Mouse (Mus musculus): ENCODE measurements around the gene Macc1. TPM values are rescaled to one million over a fixed set of nuclear protein-coding genes. Genes with fewer than 3 reads are reported as not detected.

Macc1 gene
- polyA plus RNA-seq (2015; fragmentation: Nextera tagmentation; extraction: Ambion mirVana) = 0.12 and 0.17 TPM in 2 replicates

- no peaks in the 10 kb centered on the region for H3K27me3 ChIP-seq (replicated peaks)
These were observed at the start of gene Macc1 for GRCm38 (mm10) chr12:119313970-119314369. Gene Macc1, plus strand, starts transcription at chr12:119314270.

GRCm38 (mm10) chr12:119264506-119264905 is 49.6 kb upstream of the Macc1 start:
- no peaks in the 10 kb centered on the region for H3K36me3 ChIP-seq
- 83% methylated on average over 3 of the region's 3 CpGs for WGBS
- no peak overlapping the region for H3K27ac ChIP-seq (replicated peaks)
- no peak overlapping the region for H3K4me2 ChIP-seq
- H3K9me3 ChIP-seq = no peaks in the 10 kb centered on the region
- H3K4me3 ChIP-seq = no peak overlapping the region
- ATAC-seq (ENCODE audit: extremely low read depth, insufficient number of reproducible peaks, low FRiP score, low TSS enrichment) = no peak
- no peak overlapping the region for H3K9ac ChIP-seq
- no peaks in the 10 kb centered on the region for H3K27me3 ChIP-seq (replicated peaks)
- no peaks in the 10 kb centered on the region for H3K4me1 ChIP-seq

More at GRCm38 (mm10) chr12:119313970-119314369, at the start of gene Macc1:
- Histone ChIP-seq H3K36me3 (no peaks in the 10 kb centered on the region), H3K4me1 (no peaks in the 10 kb centered on the region), H3K27ac (replicated peaks) (no peak within 1 kb of the TSS), H3K9ac (no peak within 1 kb of the TSS), H3K4me2 (no peak within 1 kb of the TSS), H3K9me3 (no peaks in the 10 kb centered on the region), H3K4me3 (no peak within 1 kb of the TSS)
- ATAC-seq (ENCODE audit: extremely low read depth, insufficient number of reproducible peaks, low FRiP score, low TSS enrichment) = no peak

GRCm38 (mm10) chr12:119268723-119269122 is 45.3 kb upstream of the Macc1 start:
- Histone ChIP-seq H3K27ac (replicated peaks) (no peak overlapping the region), H3K4me1 (no peaks in the 10 kb centered on the region), H3K27me3 (replicated peaks) (no peaks in the 10 kb centered on the region), H3K4me2 (no peak overlapping the region), H3K9ac (no peak overlapping the region), H3K4me3 (no peak overlapping the region), H3K9me3 (no peaks in the 10 kb centered on the region), H3K36me3 (no peaks in the 10 kb centered on the region)
- no peak for ATAC-seq (ENCODE audit: extremely low read depth, insufficient number of reproducible peaks, low FRiP score, low TSS enrichment)
- 42% methylated on average over 1 of the region's 1 CpGs for WGBS

GRCm38 (mm10) chr12:119270036-119270435 is 44.0 kb upstream of the Macc1 start:
- H3K27ac ChIP-seq (replicated peaks) = no peak overlapping the region
- no peaks in the 10 kb centered on the region for H3K9me3 ChIP-seq
- no peak overlapping the region for H3K9ac ChIP-seq
- H3K4me1 ChIP-seq = no peaks in the 10 kb centered on the region
- H3K4me3 ChIP-seq = no peak overlapping the region
- no peak overlapping the region for H3K4me2 ChIP-seq
- WGBS = 69% methylated on average over 2 of the region's 2 CpGs
- H3K36me3 ChIP-seq = no peaks in the 10 kb centered on the region
- ATAC-seq (ENCODE audit: extremely low read depth, insufficient number of reproducible peaks, low FRiP score, low TSS enrichment) = no peak
- H3K27me3 ChIP-seq (replicated peaks) = no peaks in the 10 kb centered on the region

GRCm38 (mm10) chr12:119271964-119272363 is 42.1 kb upstream of the Macc1 start:
- Histone ChIP-seq H3K9me3 (no peaks in the 10 kb centered on the region), H3K27me3 (replicated peaks) (no peaks in the 10 kb centered on the region), H3K36me3 (no peaks in the 10 kb centered on the region), H3K4me3 (no peak overlapping the region), H3K4me1 (no peaks in the 10 kb centered on the region), H3K27ac (replicated peaks) (no peak overlapping the region), H3K9ac (no peak overlapping the region), H3K4me2 (no peak overlapping the region)
- WGBS = 72% methylated on average over 1 of the region's 1 CpGs
- no peak for ATAC-seq (ENCODE audit: extremely low read depth, insufficient number of reproducible peaks, low FRiP score, low TSS enrichment)

GRCm38 (mm10) chr12:119273605-119274004 is 40.5 kb upstream of the Macc1 start:
- Histone ChIP-seq H3K4me2 (no peak overlapping the region), H3K27ac (replicated peaks) (no peak overlapping the region), H3K4me3 (no peak overlapping the region), H3K9ac (no peak overlapping the region), H3K9me3 (no peaks in the 10 kb centered on the region), H3K36me3 (no peaks in the 10 kb centered on the region), H3K27me3 (replicated peaks) (no peaks in the 10 kb centered on the region), H3K4me1 (no peaks in the 10 kb centered on the region)
- ATAC-seq (ENCODE audit: extremely low read depth, insufficient number of reproducible peaks, low FRiP score, low TSS enrichment) = no peak
- 17% methylated on average over 1 of the region's 1 CpGs for WGBS

- no peak overlapping the region for H3K27ac ChIP-seq (replicated peaks)
- H3K4me2 ChIP-seq = no peak overlapping the region
- H3K9ac ChIP-seq = no peak overlapping the region
- no peaks in the 10 kb centered on the region for H3K9me3 ChIP-seq
- no peaks in the 10 kb centered on the region for H3K36me3 ChIP-seq
- ATAC-seq (ENCODE audit: extremely low read depth, insufficient number of reproducible peaks, low FRiP score, low TSS enrichment) = no peak
- no peaks in the 10 kb centered on the region for H3K27me3 ChIP-seq (replicated peaks)
- H3K4me1 ChIP-seq = no peaks in the 10 kb centered on the region
- H3K4me3 ChIP-seq = no peak overlapping the region
- 81% methylated on average over 1 of the region's 1 CpGs for WGBS
These were observed 37.8 kb upstream of the Macc1 start for GRCm38 (mm10) chr12:119276282-119276681.

- H3K27me3 ChIP-seq (replicated peaks) = no peaks in the 10 kb centered on the region
- ATAC-seq (ENCODE audit: extremely low read depth, insufficient number of reproducible peaks, low FRiP score, low TSS enrichment) = no peak
- no peak overlapping the region for H3K4me3 ChIP-seq
- H3K4me1 ChIP-seq = no peaks in the 10 kb centered on the region
- no peaks in the 10 kb centered on the region for H3K36me3 ChIP-seq
- no peak overlapping the region for H3K4me2 ChIP-seq
- no peaks in the 10 kb centered on the region for H3K9me3 ChIP-seq
- no peak overlapping the region for H3K9ac ChIP-seq
- WGBS = 91% methylated on average over 6 of the region's 6 CpGs
- no peak overlapping the region for H3K27ac ChIP-seq (replicated peaks)
These were observed 22.5 kb upstream of the Macc1 start for GRCm38 (mm10) chr12:119291618-119292017.

GRCm38 (mm10) chr12:119303618-119304017 is 10.5 kb upstream of the Macc1 start:
- H3K27me3 ChIP-seq (replicated peaks) = no peaks in the 10 kb centered on the region
- no peak overlapping the region for H3K27ac ChIP-seq (replicated peaks)
- no peak overlapping the region for H3K4me3 ChIP-seq
- no peak overlapping the region for H3K4me2 ChIP-seq
- no peaks in the 10 kb centered on the region for H3K36me3 ChIP-seq
- H3K9ac ChIP-seq = no peak overlapping the region
- no peak for ATAC-seq (ENCODE audit: extremely low read depth, insufficient number of reproducible peaks, low FRiP score, low TSS enrichment)
- H3K9me3 ChIP-seq = no peaks in the 10 kb centered on the region
- no peaks in the 10 kb centered on the region for H3K4me1 ChIP-seq

- Histone ChIP-seq H3K27me3 (replicated peaks) (no peaks in the 10 kb centered on the region), H3K9me3 (no peaks in the 10 kb centered on the region), H3K4me3 (no peak overlapping the region), H3K27ac (replicated peaks) (no peak overlapping the region), H3K4me1 (no peaks in the 10 kb centered on the region), H3K4me2 (no peak overlapping the region), H3K9ac (no peak overlapping the region), H3K36me3 (no peaks in the 10 kb centered on the region)
- ATAC-seq (ENCODE audit: extremely low read depth, insufficient number of reproducible peaks, low FRiP score, low TSS enrichment) = no peak
- 64% methylated on average over 3 of the region's 3 CpGs for WGBS
These were observed 881 bp upstream of the Macc1 start for GRCm38 (mm10) chr12:119313014-119313763.

GRCm38 (mm10) chr12:119318799-119319198 is 4.7 kb downstream of the Macc1 start:
- H3K27ac ChIP-seq (replicated peaks) = no peak overlapping the region
- H3K36me3 ChIP-seq = no peaks in the 10 kb centered on the region
- no peak overlapping the region for H3K4me3 ChIP-seq
- no peaks in the 10 kb centered on the region for H3K27me3 ChIP-seq (replicated peaks)
- H3K4me2 ChIP-seq = no peak overlapping the region
- WGBS = 49% methylated on average over 1 of the region's 1 CpGs
- ATAC-seq (ENCODE audit: extremely low read depth, insufficient number of reproducible peaks, low FRiP score, low TSS enrichment) = no peak
- no peaks in the 10 kb centered on the region for H3K4me1 ChIP-seq
- no peaks in the 10 kb centered on the region for H3K9me3 ChIP-seq
- H3K9ac ChIP-seq = no peak overlapping the region

- H3K9ac ChIP-seq = no peak overlapping the region
- no peak overlapping the region for H3K4me3 ChIP-seq
- no peaks in the 10 kb centered on the region for H3K27me3 ChIP-seq (replicated peaks)
- ATAC-seq (ENCODE audit: extremely low read depth, insufficient number of reproducible peaks, low FRiP score, low TSS enrichment) = no peak
- no peak overlapping the region for H3K4me2 ChIP-seq
- no peaks in the 10 kb centered on the region for H3K9me3 ChIP-seq
- H3K27ac ChIP-seq (replicated peaks) = no peak overlapping the region
- H3K4me1 ChIP-seq = no peaks in the 10 kb centered on the region
- H3K36me3 ChIP-seq = no peaks in the 10 kb centered on the region
These were observed 11.3 kb downstream of the Macc1 start for GRCm38 (mm10) chr12:119325400-119325799.
